Mouse (Mus musculus) heart, postnatal 0 days (tissue): ENCODE data around the gene Ifitm6.

Source experiments
- CTCF ChIP-seq: IDR thresholded peaks from 2 replicates; pipeline ENCODE4 v1.5.1; 2016; ENCODE audit warnings: antibody characterized with exemption, control low read depth, low read depth
- EP300 ChIP-seq: IDR thresholded peaks from 2 replicates; pipeline ENCODE4 v1.6.1; 2016; ENCODE audit warnings: antibody characterized with exemption, low read depth

GRCm38 (mm10) chr7:141011238-141011770 is 6.4 kb downstream of the Ifitm6 start:
- no peak for TF ChIP-seq CTCF
- TF ChIP-seq EP300: no peak
